ENCODE assay signal across 29 mouse cellular contexts in the genomic region with DNA sequence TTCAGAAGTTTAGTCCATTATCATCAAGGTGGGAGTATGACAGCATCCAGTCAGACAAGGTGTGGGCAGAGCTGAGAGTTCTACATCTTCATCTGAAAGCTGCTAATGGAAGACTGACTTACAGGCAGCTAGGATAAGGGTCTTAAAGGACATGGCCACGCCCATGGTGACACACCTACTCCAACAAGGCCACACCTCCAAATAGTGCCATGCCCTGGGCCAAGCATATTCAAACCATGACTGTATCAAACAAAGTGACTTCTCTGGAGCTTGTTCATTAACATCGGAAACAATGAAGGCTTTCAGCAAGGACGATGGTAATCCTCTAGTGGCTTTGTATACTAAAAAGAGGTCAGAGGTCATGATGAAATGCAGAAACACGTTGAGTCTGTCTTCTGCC.
"Had no signal": no experiment of that assay in that cellular context is flagged by ENCODE, and none has a peak within 500 bp of the region (broad histone marks: within the 10 kb centered on the region; RNA-seq: fewer than 3 reads in every experiment).

No protein-coding gene starts in this region.

- DNase-seq: heart, postnatal 10 days; heart, postnatal 14 days; heart, postnatal 36 days; heart, postnatal 4 days; kidney, adult 11 months; kidney, adult 18-20 months; kidney, adult 2 months; kidney, adult 8-10 months; kidney, adult 9 months; kidney, postnatal 10 days; kidney, postnatal 14 days; kidney, postnatal 36 days; kidney, postnatal 4 days; layer of hippocampus, adult 9-11 months; layer of hippocampus, postnatal 36 days had no signal

- H3K27ac ChIP-seq: heart, embryonic 13.5 days; heart, embryonic 15.5 days; hindbrain, embryonic 10.5 days; hindbrain, embryonic 12.5 days; hindbrain, embryonic 13.5 days; hindbrain, embryonic 14.5 days; hindbrain, embryonic 15.5 days; hindbrain, postnatal 0 days; intestine, embryonic 15.5 days; kidney, embryonic 15.5 days; kidney, postnatal 0 days; layer of hippocampus, adult 2 months; left cerebral cortex, adult 2 months had no signal

- H3K27me3 ChIP-seq: heart, embryonic 12.5 days; heart, embryonic 13.5 days; heart, embryonic 15.5 days; hindbrain, embryonic 12.5 days; hindbrain, embryonic 13.5 days; hindbrain, embryonic 15.5 days; intestine, embryonic 15.5 days; kidney, embryonic 15.5 days had no signal

- H3K36me3 ChIP-seq: heart, embryonic 12.5 days; heart, embryonic 13.5 days; heart, embryonic 15.5 days; hindbrain, embryonic 10.5 days; hindbrain, embryonic 12.5 days; hindbrain, embryonic 13.5 days; hindbrain, embryonic 15.5 days; intestine, embryonic 15.5 days; kidney, embryonic 15.5 days had no signal

- H3K9me3 ChIP-seq: heart, embryonic 12.5 days; heart, embryonic 13.5 days; heart, embryonic 15.5 days; hindbrain, embryonic 10.5 days; hindbrain, embryonic 12.5 days; hindbrain, embryonic 13.5 days; hindbrain, embryonic 15.5 days; intestine, embryonic 15.5 days; kidney, embryonic 15.5 days had no signal

- H3K4me3 ChIP-seq: heart, embryonic 12.5 days; heart, embryonic 13.5 days; heart, embryonic 15.5 days; hindbrain, embryonic 10.5 days; hindbrain, embryonic 12.5 days; hindbrain, embryonic 13.5 days; hindbrain, embryonic 15.5 days; intestine, embryonic 15.5 days; kidney, embryonic 15.5 days; layer of hippocampus, adult 2 months; left cerebral cortex, adult 2 months had no signal

- H3K4me1 ChIP-seq: heart, embryonic 12.5 days; heart, embryonic 13.5 days; heart, embryonic 15.5 days; hindbrain, embryonic 10.5 days; hindbrain, embryonic 12.5 days; hindbrain, embryonic 13.5 days; hindbrain, embryonic 15.5 days; intestine, embryonic 15.5 days; kidney, embryonic 15.5 days had no signal
